Mouse (Mus musculus): Measurements from ENCODE around the gene Psmb8.
"Not testable (repeated sequence)": the region's sequence is repeated elsewhere in the genome, so short reads cannot be mapped to it uniquely, and the experiment has no call there.

GRCm38 (mm10) chr17:34219096-34219495 lies 21.6 kb downstream of the Psmb8 start:
- TF ChIP-seq CTCF (IDR thresholded peaks at IDR 0.05; ENCODE audit: borderline replicate concordance, control insufficient read depth, extremely low read depth, insufficient read depth, low read length, poor library complexity): peak; percentile 65; the same call in 1 of the 2 replicates
- TF ChIP-seq POLR2A (IDR thresholded peaks at IDR 0.05; ENCODE audit: control insufficient read depth, extremely low read depth, insufficient read depth, low read length, poor library complexity): not testable (repeated sequence)

All from thymus, adult 2 months (tissue).